Mouse (Mus musculus) forebrain, embryonic 14.5 days (tissue): Measurements from ENCODE around the gene Nbl1. TPM values are rescaled to one million over a fixed set of nuclear protein-coding genes. Genes with fewer than 3 reads are reported as not detected.

Experiments
- ATAC-seq: fragments of 200-750 bp; cut with Nextera tagmentation; 2 replicates; pipeline ENCODE4 v1.8.0; 2017; ENCODE audit warnings: mild to moderate bottlenecking, moderate library complexity
- DNase-seq: peaks from one replicate; pipeline ENCODE4 v3.0.0-alpha.2; 2015; ENCODE audit warnings: low spot score
- H3K27ac ChIP-seq: fragments of 300-500 bp; sonication (generic); 2 replicates; pipeline ENCODE4 v1.5.1; 2014; ENCODE audit warnings: low read depth, mild to moderate bottlenecking, control low read depth, low read length, moderate library complexity
- H3K27me3 ChIP-seq: fragments of 300-500 bp; sonication (generic); replicated peaks from 2 replicates; pipeline ENCODE4 v1.6.1; 2014; ENCODE audit warnings: low read length, control low read depth, mixed read lengths; ENCODE audit not compliant: control insufficient read depth, insufficient read depth
- H3K36me3 ChIP-seq: fragments of 300-500 bp; sonication (generic); 2 replicates; pipeline ENCODE4 v1.6.1; 2014; ENCODE audit warnings: low read length, control low read depth; ENCODE audit not compliant: control insufficient read depth, insufficient read depth
- H3K4me1 ChIP-seq: fragments of 300-500 bp; sonication (generic); 2 replicates; pipeline ENCODE4 v1.6.1; 2014; ENCODE audit warnings: antibody characterized with exemption, low read length, control low read depth; ENCODE audit not compliant: control insufficient read depth, insufficient read depth
- H3K4me2 ChIP-seq: fragments of 300-500 bp; sonication (generic); 2 replicates; pipeline ENCODE4 v1.6.1; 2014; ENCODE audit warnings: mild to moderate bottlenecking, control low read depth, low read length
- H3K4me3 ChIP-seq: fragments of 300-500 bp; sonication (generic); 2 replicates; pipeline ENCODE4 v1.5.1; 2014; ENCODE audit warnings: low read depth, low read length, control low read depth
- H3K9ac ChIP-seq: fragments of 300-500 bp; sonication (generic); 2 replicates; pipeline ENCODE4 v1.6.1; 2014; ENCODE audit warnings: mild to moderate bottlenecking, low read length, control low read depth, moderate library complexity
- H3K9me3 ChIP-seq: fragments of 300-500 bp; sonication (generic); replicated peaks from 2 replicates; pipeline ENCODE4 v1.6.1; 2016; ENCODE audit warnings: low read length, control low read depth, mixed read lengths; ENCODE audit not compliant: control insufficient read depth
- WGBS: fragments of 180-500 bp; shearing (Covaris S2); extraction: QIAGEN DNeasy Blood & Tissue Kit; methylation state at CpG from one replicate; pipeline ENCODE4 v1.1.7; 2014; 5-methylcytosine and 5-hydroxymethylcytosine counted together
- polyA plus RNA-seq: library from polyadenylated mRNA; unstranded; fragments of >200 nt; fragmentation: Nextera tagmentation; extraction: Ambion mirVana; gene quantifications from 2 replicates; pipeline ENCODE4 v1.2.1, GENCODE M21; 2014

Gene Nbl1
- 22.3 and 29.8 TPM in 2 replicates for polyA plus RNA-seq

GRCm38 (mm10) chr4:139092356-139093195 lies at the start of gene Nbl1:
TSS of gene Nbl1 (minus strand) at chr4:139092993.
- DNase-seq (no peak), ATAC-seq (peak; percentile 52)
- Histone ChIP-seq H3K4me2 (peak within 1 kb of the TSS; percentile 85), H3K4me3 (peak within 1 kb of the TSS; percentile 48), H3K9ac (peak within 1 kb of the TSS; percentile 62), H3K4me1 (peaks cover 7% of the 10 kb centered on the region; the same call in 1 of the 2 replicates), H3K27me3 (peaks cover 27% of the 10 kb centered on the region), H3K36me3 (no peaks in the 10 kb centered on the region), H3K9me3 (no peaks in the 10 kb centered on the region), H3K27ac (0 out of 2 replicates have a peak within 1 kb of the TSS, but pooled peaks have one; percentile 10)
- WGBS, result under 1% methylated on average over 68 of the region's 105 CpGs

GRCm38 (mm10) chr4:139141785-139142184 lies 49.0 kb upstream of the Nbl1 start:
- 68% methylated on average over 6 of the region's 6 CpGs for WGBS

GRCm38 (mm10) chr4:139140267-139140666 lies 47.5 kb upstream of the Nbl1 start:
- no peaks in the 10 kb centered on the region for H3K36me3 ChIP-seq
- no peak overlapping the region for H3K4me3 ChIP-seq
- no peak overlapping the region for H3K4me2 ChIP-seq
- no peak for ATAC-seq
- no peaks in the 10 kb centered on the region for H3K27me3 ChIP-seq
- no peak overlapping the region for H3K27ac ChIP-seq
- H3K4me1 ChIP-seq, result no peaks in the 10 kb centered on the region
- 77% methylated on average over 2 of the region's 2 CpGs for WGBS
- no peak overlapping the region for H3K9ac ChIP-seq
- no peaks in the 10 kb centered on the region for H3K9me3 ChIP-seq
- no peak for DNase-seq

More at GRCm38 (mm10) chr4:139141785-139142184, 49.0 kb upstream of the Nbl1 start:
- Histone ChIP-seq H3K36me3 (no peaks in the 10 kb centered on the region), H3K4me3 (no peak overlapping the region), H3K27me3 (no peaks in the 10 kb centered on the region), H3K9me3 (no peaks in the 10 kb centered on the region), H3K9ac (no peak overlapping the region), H3K4me1 (no peaks in the 10 kb centered on the region), H3K4me2 (no peak overlapping the region), H3K27ac (no peak overlapping the region)
- ATAC-seq (no peak), DNase-seq (no peak)

- no peak for DNase-seq
- WGBS, result 80% methylated on average over 2 of the region's 2 CpGs
These were observed 43.2 kb upstream of the Nbl1 start for GRCm38 (mm10) chr4:139136011-139136410.

GRCm38 (mm10) chr4:139133109-139133508 lies 40.3 kb upstream of the Nbl1 start:
- no peak for ATAC-seq
- Histone ChIP-seq H3K4me1 (peaks cover 14% of the 10 kb centered on the region), H3K36me3 (no peaks in the 10 kb centered on the region), H3K27ac (no peak overlapping the region), H3K4me3 (no peak overlapping the region), H3K9ac (no peak overlapping the region), H3K27me3 (no peaks in the 10 kb centered on the region), H3K4me2 (no peak overlapping the region), H3K9me3 (no peaks in the 10 kb centered on the region)
- WGBS, result 85% methylated on average over 5 of the region's 5 CpGs
- DNase-seq, result no peak

More at GRCm38 (mm10) chr4:139136011-139136410, 43.2 kb upstream of the Nbl1 start:
- Histone ChIP-seq H3K27me3 (no peaks in the 10 kb centered on the region), H3K27ac (no peak overlapping the region), H3K9ac (no peak overlapping the region), H3K4me2 (no peak overlapping the region), H3K36me3 (no peaks in the 10 kb centered on the region), H3K9me3 (no peaks in the 10 kb centered on the region), H3K4me3 (no peak overlapping the region), H3K4me1 (peaks cover 4% of the 10 kb centered on the region; the same call in 1 of the 2 replicates)
- no peak for ATAC-seq

- 85% methylated on average over 14 of the region's 14 CpGs for WGBS
- Histone ChIP-seq H3K9ac (no peak overlapping the region), H3K27me3 (no peaks in the 10 kb centered on the region), H3K4me1 (peaks cover 14% of the 10 kb centered on the region), H3K36me3 (no peaks in the 10 kb centered on the region), H3K9me3 (no peaks in the 10 kb centered on the region), H3K4me2 (peak overlapping the region; percentile 94), H3K4me3 (peak overlapping the region; percentile 99), H3K27ac (no peak overlapping the region)
- DNase-seq, result no peak
- no peak for ATAC-seq
These were observed 39.3 kb upstream of the Nbl1 start for GRCm38 (mm10) chr4:139131858-139132672.

GRCm38 (mm10) chr4:139130701-139131549 lies 38.1 kb upstream of the Nbl1 start, which contains the start of gene Minos1:
TSS of gene Minos1 (minus strand) at chr4:139131113.
- Histone ChIP-seq H3K36me3 (no peaks in the 10 kb centered on the region), H3K27ac (peak within 1 kb of the TSS; percentile 82), H3K9me3 (no peaks in the 10 kb centered on the region), H3K4me2 (peak within 1 kb of the TSS; percentile 94), H3K4me1 (peaks cover 14% of the 10 kb centered on the region), H3K4me3 (peak within 1 kb of the TSS; percentile 99), H3K9ac (peak within 1 kb of the TSS; percentile 96), H3K27me3 (no peaks in the 10 kb centered on the region)
- WGBS, result under 1% methylated on average over 63 of the region's 63 CpGs
- ATAC-seq (peak; percentile 99), DNase-seq (peak; percentile 99)
